Mouse (Mus musculus): ENCODE measurements around the gene Guca2a. TPM values are rescaled to one million over a fixed set of nuclear protein-coding genes. Genes with fewer than 3 reads are reported as not detected.
"Not testable (repeated sequence)": the region's sequence is repeated elsewhere in the genome, so short reads cannot be mapped to it uniquely, and the experiment has no call there.

Guca2a gene
- polyA plus RNA-seq, 1 experiment from 2014 or later, result 60.3 TPM

DNA sequence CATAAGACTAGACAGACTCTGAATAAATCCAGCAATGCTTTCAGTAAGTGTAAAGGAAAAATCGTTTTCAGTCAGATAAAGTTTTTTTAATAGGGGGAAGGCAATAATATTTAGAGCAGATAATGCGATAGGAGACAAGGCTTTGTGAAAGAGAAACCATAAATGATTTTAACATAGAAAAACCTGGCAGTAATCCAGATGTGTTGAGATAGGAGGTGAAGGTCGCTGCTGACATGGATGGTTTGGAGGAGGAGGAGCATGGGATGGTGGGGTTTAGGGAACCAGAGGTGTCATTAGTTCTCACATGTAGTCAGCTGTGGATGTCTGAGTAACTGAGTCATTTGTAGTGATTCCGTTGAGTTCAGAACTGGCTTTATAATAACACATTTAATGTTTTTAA, 22.8 kb upstream of the Guca2a start:
- Histone ChIP-seq H3K36me3 (ENCODE audit: control insufficient read depth, insufficient read depth, low read length) (peaks cover 16% of the 10 kb centered on the region; the same call in 1 of the 2 replicates), H3K4me3 (ENCODE audit: low read depth, low read length) (no peak overlapping the region), H3K27ac (ENCODE audit: low read depth) (no peak overlapping the region), H3K27me3 (replicated peaks; ENCODE audit: control insufficient read depth, insufficient read depth, low read length) (no peaks in the 10 kb centered on the region), H3K4me2 (ENCODE audit: low read length) (no peak overlapping the region), H3K9me3 (ENCODE audit: control insufficient read depth, low read length) (no peaks in the 10 kb centered on the region), H3K9ac (ENCODE audit: low read length) (no peak overlapping the region), H3K4me1 (replicated peaks; ENCODE audit: control insufficient read depth, insufficient read depth, low read length) (no peaks in the 10 kb centered on the region)
- ATAC-seq (replicated peaks; ENCODE audit: low FRiP score, low TSS enrichment, low read depth) (no peak), DNase-seq (ENCODE audit: low spot score) (no peak)
- WGBS, result 60% methylated on average over 4 of the region's 4 CpGs

DNA sequence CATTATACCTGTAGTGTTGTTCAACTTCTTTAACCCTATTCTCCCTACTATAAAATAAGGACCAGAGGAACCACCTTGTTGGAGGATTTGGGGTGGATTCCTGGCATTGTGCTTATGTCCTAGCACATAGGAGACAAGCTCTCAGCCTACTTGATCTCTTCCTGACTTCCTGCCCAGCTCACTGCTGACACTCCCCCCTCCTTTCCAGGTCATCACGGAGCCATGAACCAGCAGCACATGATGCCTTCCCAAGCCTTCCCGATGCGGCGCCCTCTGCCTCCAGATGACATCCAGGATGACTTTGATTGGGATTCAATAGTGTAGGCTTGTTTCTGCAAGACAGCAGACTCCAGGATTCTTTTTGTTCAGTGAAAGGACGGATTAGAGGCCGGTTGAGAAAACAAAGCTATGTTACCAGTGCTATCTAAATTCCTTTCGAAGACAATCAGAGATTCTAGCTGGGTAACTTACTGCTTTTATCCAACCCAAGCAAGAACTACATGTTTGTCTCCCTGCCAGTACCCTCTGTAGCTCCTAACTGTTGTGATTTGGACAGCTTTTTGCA, 11.3 kb upstream of the Guca2a start:
- H3K9ac ChIP-seq (ENCODE audit: low read length), result no peak overlapping the region
- H3K4me3 ChIP-seq (ENCODE audit: low read depth, low read length), result no peak overlapping the region
- 76% methylated on average over 7 of the region's 7 CpGs for WGBS
- H3K27ac ChIP-seq (ENCODE audit: low read depth), result no peak overlapping the region
- DNase-seq (ENCODE audit: low spot score), result no peak
- no peaks in the 10 kb centered on the region for H3K4me1 ChIP-seq (replicated peaks; ENCODE audit: control insufficient read depth, insufficient read depth, low read length)
- H3K4me2 ChIP-seq (ENCODE audit: low read length), result no peak overlapping the region
- H3K9me3 ChIP-seq (ENCODE audit: control insufficient read depth, low read length), result no peaks in the 10 kb centered on the region
- ATAC-seq (replicated peaks; ENCODE audit: low FRiP score, low TSS enrichment, low read depth), result no peak
- H3K36me3 ChIP-seq (ENCODE audit: control insufficient read depth, insufficient read depth, low read length), result peaks cover 70% of the 10 kb centered on the region
- no peaks in the 10 kb centered on the region for H3K27me3 ChIP-seq (replicated peaks; ENCODE audit: control insufficient read depth, insufficient read depth, low read length)

DNA sequence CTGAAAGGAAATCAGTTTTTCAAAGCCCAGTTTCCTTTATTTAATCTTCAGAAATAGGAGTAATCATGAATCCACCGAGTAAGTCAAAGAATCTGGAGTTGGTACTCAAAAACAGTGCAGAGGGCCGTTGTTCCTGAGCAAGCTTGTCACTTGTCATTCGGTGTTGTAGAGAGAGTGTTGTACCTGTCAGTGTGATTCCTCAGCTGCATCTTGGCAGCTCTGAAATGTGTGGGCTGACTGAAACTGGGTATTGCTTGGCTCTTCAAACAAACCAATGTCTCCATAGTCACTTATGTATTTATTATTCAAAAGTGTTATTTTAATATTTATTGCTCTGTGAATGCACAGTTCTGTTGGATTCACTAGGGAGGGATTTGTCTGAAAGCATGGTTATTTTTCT, 10.6 kb upstream of the Guca2a start:
- Histone ChIP-seq H3K9me3 (ENCODE audit: control insufficient read depth, low read length) (no peaks in the 10 kb centered on the region), H3K27me3 (replicated peaks; ENCODE audit: control insufficient read depth, insufficient read depth, low read length) (no peaks in the 10 kb centered on the region), H3K27ac (ENCODE audit: low read depth) (no peak overlapping the region), H3K9ac (ENCODE audit: low read length) (no peak overlapping the region), H3K36me3 (ENCODE audit: control insufficient read depth, insufficient read depth, low read length) (peaks cover 63% of the 10 kb centered on the region), H3K4me1 (replicated peaks; ENCODE audit: control insufficient read depth, insufficient read depth, low read length) (no peaks in the 10 kb centered on the region), H3K4me2 (ENCODE audit: low read length) (no peak overlapping the region), H3K4me3 (ENCODE audit: low read depth, low read length) (no peak overlapping the region)
- DNase-seq (ENCODE audit: low spot score) (no peak), ATAC-seq (replicated peaks; ENCODE audit: low FRiP score, low TSS enrichment, low read depth) (no peak)
- WGBS, result 94% methylated on average over 3 of the region's 3 CpGs

DNA sequence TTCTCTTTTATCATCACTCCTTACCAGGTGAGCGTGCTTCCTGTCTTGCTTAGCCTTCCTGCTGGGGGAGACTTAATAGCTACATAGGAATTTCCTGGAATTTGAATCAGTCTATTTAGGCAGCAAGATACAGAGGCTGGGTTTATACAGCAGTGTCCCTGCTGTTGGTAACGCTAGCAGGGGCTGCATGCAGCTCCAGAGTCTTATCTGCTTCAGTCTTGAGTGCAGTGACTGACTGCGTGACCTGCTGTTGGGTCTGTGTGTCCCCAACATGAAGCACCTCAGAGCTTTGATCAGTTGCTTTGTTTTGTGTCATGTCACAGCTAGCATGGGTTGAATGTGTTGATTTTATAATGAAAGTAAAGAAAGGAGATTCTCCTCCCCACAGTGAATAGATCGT, 10.2 kb upstream of the Guca2a start:
- no peaks in the 10 kb centered on the region for H3K27me3 ChIP-seq (replicated peaks; ENCODE audit: control insufficient read depth, insufficient read depth, low read length)
- no peaks in the 10 kb centered on the region for H3K9me3 ChIP-seq (ENCODE audit: control insufficient read depth, low read length)
- DNase-seq (ENCODE audit: low spot score) (no peak), ATAC-seq (replicated peaks; ENCODE audit: low FRiP score, low TSS enrichment, low read depth) (no peak)
- no peak overlapping the region for H3K9ac ChIP-seq (ENCODE audit: low read length)
- WGBS, result 88% methylated on average over 4 of the region's 4 CpGs
- H3K4me3 ChIP-seq (ENCODE audit: low read depth, low read length), result no peak overlapping the region
- H3K4me1 ChIP-seq (replicated peaks; ENCODE audit: control insufficient read depth, insufficient read depth, low read length), result no peaks in the 10 kb centered on the region
- no peak overlapping the region for H3K27ac ChIP-seq (ENCODE audit: low read depth)
- H3K4me2 ChIP-seq (ENCODE audit: low read length), result no peak overlapping the region
- peaks cover 62% of the 10 kb centered on the region for H3K36me3 ChIP-seq (ENCODE audit: control insufficient read depth, insufficient read depth, low read length)

DNA sequence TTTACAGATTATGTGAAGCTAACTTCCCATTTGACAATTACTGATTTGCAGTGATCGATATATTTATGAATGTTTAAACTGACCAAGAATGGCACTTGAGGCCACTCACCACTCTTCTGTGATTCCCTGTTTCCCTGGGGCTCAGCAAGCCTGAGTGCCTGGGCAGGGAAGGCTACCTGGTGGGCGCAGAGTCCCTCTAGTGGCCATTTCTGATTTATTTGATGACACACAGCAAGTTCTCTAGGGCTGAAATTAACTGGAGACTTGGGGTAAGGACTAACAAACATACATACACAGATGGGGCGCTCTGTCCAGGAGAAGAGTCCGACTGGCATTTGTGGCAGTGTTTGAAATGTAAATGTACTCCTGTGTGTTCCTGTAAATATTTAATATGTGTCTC, 9.1 kb upstream of the Guca2a start:
- H3K4me1 ChIP-seq (replicated peaks; ENCODE audit: control insufficient read depth, insufficient read depth, low read length); DNase-seq (ENCODE audit: low spot score); H3K9ac ChIP-seq (ENCODE audit: low read length); H3K27me3 ChIP-seq (replicated peaks; ENCODE audit: control insufficient read depth, insufficient read depth, low read length); H3K9me3 ChIP-seq (ENCODE audit: control insufficient read depth, low read length); H3K27ac ChIP-seq (ENCODE audit: low read depth); H3K4me3 ChIP-seq (ENCODE audit: low read depth, low read length); H3K4me2 ChIP-seq (ENCODE audit: low read length); ATAC-seq (replicated peaks; ENCODE audit: low FRiP score, low TSS enrichment, low read depth): not testable (repeated sequence)
- peaks cover 52% of the 10 kb centered on the region for H3K36me3 ChIP-seq (ENCODE audit: control insufficient read depth, insufficient read depth, low read length)
- WGBS, result 72% methylated on average over 4 of the region's 4 CpGs

DNA sequence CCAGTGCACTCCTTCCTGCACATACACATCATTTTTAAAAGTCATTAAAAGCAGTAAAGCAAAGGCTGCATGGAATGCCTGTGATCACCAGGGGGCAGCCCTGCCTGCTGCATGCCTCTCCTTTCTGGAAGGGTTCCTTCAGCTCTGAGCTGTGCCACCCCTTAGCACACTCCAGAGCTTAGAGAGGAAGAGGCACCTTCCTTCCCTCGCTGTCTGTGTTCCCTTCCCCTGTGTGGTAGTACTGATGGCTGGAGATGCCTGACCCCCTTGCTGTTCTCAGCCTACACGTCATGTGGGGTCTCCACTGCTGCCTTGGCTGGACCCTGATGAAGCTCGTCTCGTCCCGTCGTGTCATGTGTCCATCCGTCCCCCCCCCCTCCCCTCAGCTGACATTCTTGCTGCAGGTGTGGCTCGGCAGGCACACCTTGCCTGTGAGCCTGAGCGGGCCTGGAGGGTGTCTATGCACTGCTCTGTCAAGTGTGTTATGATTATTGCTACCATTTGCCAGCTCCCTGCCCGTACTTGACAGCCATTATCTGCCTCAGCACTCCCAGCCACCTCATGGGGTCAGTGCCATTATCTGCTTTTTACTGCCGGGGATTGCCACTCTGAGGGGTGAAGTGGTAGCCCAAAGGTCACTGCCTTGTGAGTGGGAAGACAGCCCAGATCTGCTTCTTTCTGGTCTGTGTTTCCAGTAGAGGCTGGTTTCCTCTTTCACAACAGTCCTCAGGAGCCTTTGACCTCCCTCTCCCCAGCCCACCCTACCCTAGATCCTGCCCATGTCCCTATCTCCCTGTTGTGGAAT, 6.2 kb upstream of the Guca2a start:
- peak; percentile 67 for DNase-seq (ENCODE audit: low spot score)
- Histone ChIP-seq H3K27ac (ENCODE audit: low read depth) (peak overlapping the region; percentile 22; the same call in 1 of the 2 replicates), H3K27me3 (replicated peaks; ENCODE audit: control insufficient read depth, insufficient read depth, low read length) (no peaks in the 10 kb centered on the region), H3K9me3 (ENCODE audit: control insufficient read depth, low read length) (no peaks in the 10 kb centered on the region), H3K9ac (ENCODE audit: low read length) (no peak overlapping the region), H3K4me3 (ENCODE audit: low read depth, low read length) (no peak overlapping the region), H3K36me3 (ENCODE audit: control insufficient read depth, insufficient read depth, low read length) (peaks cover 25% of the 10 kb centered on the region), H3K4me1 (replicated peaks; ENCODE audit: control insufficient read depth, insufficient read depth, low read length) (no peaks in the 10 kb centered on the region), H3K4me2 (ENCODE audit: low read length) (no peak overlapping the region)
- peak; percentile 56 for ATAC-seq (replicated peaks; ENCODE audit: low FRiP score, low TSS enrichment, low read depth)
- WGBS, result 45% methylated on average over 11 of the region's 11 CpGs

DNA sequence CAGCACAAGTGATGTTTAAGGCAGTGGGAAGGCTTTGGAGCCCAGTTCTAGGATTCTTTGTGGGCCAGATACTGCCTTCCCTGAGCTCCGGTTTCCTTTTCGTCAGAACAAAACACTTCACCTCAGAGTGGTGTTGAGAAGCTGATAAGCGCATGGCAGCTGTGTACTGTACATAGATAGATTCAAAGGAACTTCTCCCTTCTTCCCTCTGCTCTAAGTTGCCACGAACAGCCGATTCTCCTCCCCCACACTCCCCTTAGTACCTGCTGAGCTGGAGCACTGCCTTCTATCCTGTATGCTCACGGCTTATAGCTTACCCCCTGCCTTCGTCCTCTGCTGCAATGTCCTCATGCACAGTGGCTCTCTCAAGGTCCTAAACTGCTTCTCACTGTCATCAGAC, 4.8 kb upstream of the Guca2a start:
- no peak for ATAC-seq (replicated peaks; ENCODE audit: low FRiP score, low TSS enrichment, low read depth)
- WGBS, result 79% methylated on average over 7 of the region's 7 CpGs
- no peak overlapping the region for H3K4me2 ChIP-seq (ENCODE audit: low read length)
- no peak overlapping the region for H3K9ac ChIP-seq (ENCODE audit: low read length)
- H3K27me3 ChIP-seq (replicated peaks; ENCODE audit: control insufficient read depth, insufficient read depth, low read length), result no peaks in the 10 kb centered on the region
- no peak overlapping the region for H3K4me3 ChIP-seq (ENCODE audit: low read depth, low read length)
- DNase-seq (ENCODE audit: low spot score), result no peak
- H3K36me3 ChIP-seq (ENCODE audit: control insufficient read depth, insufficient read depth, low read length), result peaks cover 16% of the 10 kb centered on the region
- no peaks in the 10 kb centered on the region for H3K9me3 ChIP-seq (ENCODE audit: control insufficient read depth, low read length)
- no peak overlapping the region for H3K27ac ChIP-seq (ENCODE audit: low read depth)
- no peaks in the 10 kb centered on the region for H3K4me1 ChIP-seq (replicated peaks; ENCODE audit: control insufficient read depth, insufficient read depth, low read length)

DNA sequence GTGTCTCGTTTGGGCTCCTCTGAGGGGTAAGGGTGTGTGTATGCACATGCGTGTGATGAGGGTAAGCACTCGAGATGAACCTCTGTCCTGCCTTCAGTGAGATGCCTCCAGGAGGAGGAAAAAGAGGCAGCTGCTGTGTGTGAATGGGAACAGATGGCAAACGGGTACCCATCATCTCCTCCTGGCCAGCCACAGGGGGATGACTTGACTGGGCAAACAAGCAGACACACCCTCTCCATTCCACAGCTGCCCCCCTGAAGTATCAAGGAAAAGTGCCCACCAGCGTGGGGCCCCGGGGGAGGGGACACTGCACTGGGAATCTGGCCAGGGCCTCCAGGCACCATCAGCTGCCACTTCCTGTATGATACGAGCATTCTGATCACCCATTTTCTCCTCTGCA, 4.2 kb upstream of the Guca2a start:
- ATAC-seq (replicated peaks; ENCODE audit: low FRiP score, low TSS enrichment, low read depth) (no peak), DNase-seq (ENCODE audit: low spot score) (no peak)
- Histone ChIP-seq H3K36me3 (ENCODE audit: control insufficient read depth, insufficient read depth, low read length) (peaks cover 16% of the 10 kb centered on the region), H3K4me2 (ENCODE audit: low read length) (no peak overlapping the region), H3K27ac (ENCODE audit: low read depth) (no peak overlapping the region), H3K9me3 (ENCODE audit: control insufficient read depth, low read length) (no peaks in the 10 kb centered on the region), H3K4me3 (ENCODE audit: low read depth, low read length) (no peak overlapping the region), H3K4me1 (replicated peaks; ENCODE audit: control insufficient read depth, insufficient read depth, low read length) (no peaks in the 10 kb centered on the region), H3K27me3 (replicated peaks; ENCODE audit: control insufficient read depth, insufficient read depth, low read length) (no peaks in the 10 kb centered on the region), H3K9ac (ENCODE audit: low read length) (no peak overlapping the region)
- 63% methylated on average over 7 of the region's 7 CpGs for WGBS

DNA sequence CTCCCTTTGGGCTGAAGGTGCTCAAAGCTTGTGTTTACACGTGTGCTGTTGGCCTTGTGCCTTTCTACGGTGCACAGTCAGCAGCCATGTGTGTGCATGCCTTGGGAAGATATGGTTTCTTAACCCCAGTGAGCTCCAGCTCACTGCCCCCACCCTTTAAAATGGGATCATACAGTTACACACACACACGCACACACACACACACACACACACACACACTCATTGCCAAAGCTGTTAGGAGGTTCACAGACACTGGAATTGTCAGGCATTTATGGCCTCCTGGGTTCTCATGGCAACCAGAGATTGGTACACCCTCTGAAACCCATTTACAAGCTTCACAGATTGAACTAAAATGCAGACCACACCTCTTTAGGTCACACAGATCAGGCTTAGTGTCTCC, 3.6 kb upstream of the Guca2a start:
- Histone ChIP-seq H3K27ac (ENCODE audit: low read depth) (no peak overlapping the region), H3K36me3 (ENCODE audit: control insufficient read depth, insufficient read depth, low read length) (peaks cover 14% of the 10 kb centered on the region), H3K9ac (ENCODE audit: low read length) (no peak overlapping the region), H3K4me1 (replicated peaks; ENCODE audit: control insufficient read depth, insufficient read depth, low read length) (no peaks in the 10 kb centered on the region), H3K27me3 (replicated peaks; ENCODE audit: control insufficient read depth, insufficient read depth, low read length) (no peaks in the 10 kb centered on the region), H3K4me2 (ENCODE audit: low read length) (no peak overlapping the region), H3K9me3 (ENCODE audit: control insufficient read depth, low read length) (no peaks in the 10 kb centered on the region), H3K4me3 (ENCODE audit: low read depth, low read length) (no peak overlapping the region)
- no peak for ATAC-seq (replicated peaks; ENCODE audit: low FRiP score, low TSS enrichment, low read depth)
- no peak for DNase-seq (ENCODE audit: low spot score)
- 77% methylated on average over 3 of the region's 3 CpGs for WGBS
